Mouse (Mus musculus) right cerebral cortex, postnatal 25 days (tissue): ENCODE measurements at regions not wholly inside any gene's neighbourhood (a gene's known extent, or its start where the extent isn't known, plus 50 kb on each side); places are given as distances from the start of the nearest gene placed in this dataset.

Source experiments
- DNase-seq: peaks from one replicate; pipeline ENCODE4 v3.0.0; 2022

DNA sequence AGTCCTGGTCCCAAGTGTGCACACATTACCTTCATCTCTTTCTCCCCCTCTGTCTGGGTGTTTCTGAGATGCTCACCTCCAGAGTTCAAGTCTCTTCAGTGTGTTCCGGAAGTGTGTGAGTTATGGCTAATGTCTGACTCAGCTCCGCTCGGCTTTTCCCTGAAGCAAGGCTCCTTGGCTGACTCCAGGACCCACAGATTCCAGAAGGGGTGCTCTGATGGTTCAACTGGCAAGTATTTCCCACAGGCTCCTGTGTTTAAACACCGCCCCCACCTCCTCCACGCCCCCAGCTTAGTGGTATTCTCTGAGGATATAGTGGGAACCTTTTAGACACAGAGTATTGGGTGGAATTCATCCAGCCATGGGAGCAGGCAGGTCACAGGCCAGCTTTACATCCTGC, 441.8 kb upstream of the Tbx3 start:
- DNase-seq: no peak

DNA sequence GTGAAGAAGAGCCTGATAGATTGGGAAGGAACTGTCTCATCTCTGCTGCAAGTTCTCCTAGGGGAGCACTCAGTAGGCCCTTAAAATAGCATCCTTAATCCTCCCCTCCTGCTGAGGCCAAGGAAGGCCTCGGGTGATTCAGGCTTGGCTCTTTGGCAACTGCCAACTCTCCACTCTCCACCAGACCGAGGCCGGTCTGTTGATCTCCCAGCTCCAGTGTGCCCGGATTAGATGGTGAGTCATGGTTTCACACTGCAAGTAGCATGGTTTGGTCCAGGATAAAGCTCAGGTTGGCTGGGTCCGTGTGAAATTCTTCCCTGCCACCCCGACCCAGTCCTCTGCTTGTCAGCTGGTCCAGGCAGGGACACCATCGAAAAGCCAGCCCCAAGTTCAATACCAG, 437.5 kb upstream of the Tbx3 start:
- DNase-seq: no peak

DNA sequence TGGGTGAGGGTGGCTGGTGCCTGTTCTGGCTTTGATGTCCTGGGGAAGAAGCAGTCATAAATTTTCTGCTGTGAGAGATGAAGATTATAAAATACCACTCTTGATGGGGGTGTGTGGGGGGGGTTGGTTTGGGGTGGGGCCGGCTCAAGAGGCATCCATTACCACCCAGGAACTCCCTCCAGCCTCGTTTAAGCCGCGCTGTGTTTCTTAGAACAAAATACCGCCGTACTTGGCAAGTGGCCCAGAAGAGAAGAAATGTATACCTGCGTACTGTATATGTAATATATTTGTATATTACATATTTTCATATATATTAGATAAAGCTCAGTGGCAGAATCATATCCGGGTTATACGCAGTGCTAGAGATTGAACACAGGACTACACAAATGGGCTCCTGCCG, 434.6 kb upstream of the Tbx3 start:
- no peak for DNase-seq

DNA sequence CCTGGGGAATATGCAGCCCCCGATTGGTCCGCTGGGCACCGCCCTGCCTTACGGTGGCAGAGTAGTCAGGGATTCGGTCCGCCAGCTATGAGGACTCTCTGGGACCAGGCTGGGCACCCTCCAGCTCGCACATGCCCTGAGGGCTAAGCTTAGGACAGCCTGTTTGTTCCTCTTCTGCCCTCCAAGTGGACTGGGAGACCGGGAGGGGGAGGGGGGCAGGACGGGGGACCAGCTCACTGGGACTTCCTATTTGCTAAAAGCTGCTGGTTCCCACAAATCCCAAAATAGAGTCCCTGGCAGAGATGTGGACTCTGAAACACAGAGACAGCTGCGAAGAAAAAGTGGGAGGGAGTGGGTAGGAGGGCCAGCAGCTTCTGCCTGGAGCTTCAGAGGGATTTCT, 423.6 kb upstream of the Tbx3 start:
- peak; percentile 57 for DNase-seq

DNA sequence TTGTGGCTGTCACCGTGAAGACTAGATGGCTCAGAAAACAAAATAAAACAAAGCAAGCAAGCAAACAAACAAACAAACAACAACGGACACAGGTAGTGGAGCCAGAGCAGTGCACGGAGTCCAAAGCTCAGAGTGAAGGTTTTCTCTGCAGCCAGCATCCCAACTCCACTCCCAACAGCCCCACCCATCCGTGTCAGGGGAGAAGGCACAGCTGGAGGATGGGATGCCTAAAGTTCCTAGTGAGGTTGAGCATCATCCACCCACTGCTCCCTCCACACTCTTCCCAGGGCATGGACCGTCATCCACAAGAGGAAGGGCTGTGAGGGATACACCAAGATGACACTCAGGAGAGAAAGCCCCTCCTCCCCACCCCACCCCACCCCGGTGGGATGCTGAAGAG, 421.8 kb upstream of the Tbx3 start:
- no peak for DNase-seq

DNA sequence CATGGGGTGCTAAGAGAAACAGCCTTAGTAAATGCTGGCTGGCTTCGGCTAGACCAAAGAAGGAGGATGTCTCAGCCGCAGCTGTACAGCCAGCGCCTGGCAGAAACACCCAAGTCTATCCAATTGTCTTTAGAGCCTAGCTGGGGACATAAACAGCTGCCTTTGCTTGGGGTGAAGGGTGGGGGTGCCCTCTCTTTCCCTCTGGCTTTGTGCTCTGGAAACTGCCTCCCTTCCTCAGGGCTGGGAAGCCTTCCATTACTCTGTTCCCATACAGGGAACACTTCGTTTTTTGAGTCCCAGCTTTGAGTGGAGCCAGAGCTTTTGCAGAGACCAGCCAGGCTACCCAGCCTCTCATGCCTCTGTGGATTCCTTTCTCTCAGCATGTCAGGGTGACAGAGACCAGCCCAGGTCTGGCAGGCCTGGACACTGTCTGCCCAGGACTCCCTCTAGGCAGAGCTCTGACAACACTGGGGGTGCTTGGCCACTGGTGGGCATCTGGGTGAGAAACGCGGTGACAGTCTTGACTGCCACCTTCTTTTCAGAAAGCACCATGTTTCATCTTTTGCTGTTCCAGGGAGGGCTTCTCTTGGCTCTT, 421.2 kb upstream of the Tbx3 start:
- DNase-seq: no peak

DNA sequence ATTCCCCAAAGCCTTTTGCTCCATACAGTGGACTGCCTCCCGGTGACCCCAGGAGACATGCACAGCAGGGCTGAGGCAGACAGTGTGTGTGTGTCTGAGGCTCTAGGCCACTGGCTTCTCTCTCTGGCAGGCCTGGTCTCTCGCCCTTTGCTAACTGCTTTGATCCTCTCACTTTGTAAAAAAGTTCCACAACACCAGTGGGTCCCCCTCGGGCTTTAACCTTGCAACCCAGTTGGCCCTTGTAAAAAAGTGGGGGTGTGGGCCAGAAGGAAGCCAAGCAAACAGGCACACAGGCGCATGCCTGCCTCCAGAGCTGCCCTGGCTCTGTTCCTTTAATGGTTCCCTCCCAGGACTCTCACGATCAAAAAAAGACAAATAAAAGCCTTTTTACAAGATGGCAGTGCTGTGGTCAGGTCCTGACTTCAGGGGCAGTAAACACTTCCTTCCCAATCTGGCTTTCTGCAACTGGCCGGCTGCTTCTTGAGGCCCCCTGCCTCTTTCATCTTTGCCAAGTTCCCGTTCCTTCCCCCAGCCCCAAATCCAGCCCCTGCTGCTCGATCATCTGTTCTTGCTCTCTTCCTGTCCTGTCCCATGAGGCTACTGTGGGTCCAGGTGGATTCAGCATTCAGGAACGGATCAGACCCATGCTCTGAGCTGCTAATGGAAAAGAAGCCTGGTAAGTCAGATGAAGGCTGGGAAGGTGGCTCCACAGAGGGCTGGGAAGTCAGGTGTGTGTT, 419.0 kb upstream of the Tbx3 start:
- DNase-seq: no peak

DNA sequence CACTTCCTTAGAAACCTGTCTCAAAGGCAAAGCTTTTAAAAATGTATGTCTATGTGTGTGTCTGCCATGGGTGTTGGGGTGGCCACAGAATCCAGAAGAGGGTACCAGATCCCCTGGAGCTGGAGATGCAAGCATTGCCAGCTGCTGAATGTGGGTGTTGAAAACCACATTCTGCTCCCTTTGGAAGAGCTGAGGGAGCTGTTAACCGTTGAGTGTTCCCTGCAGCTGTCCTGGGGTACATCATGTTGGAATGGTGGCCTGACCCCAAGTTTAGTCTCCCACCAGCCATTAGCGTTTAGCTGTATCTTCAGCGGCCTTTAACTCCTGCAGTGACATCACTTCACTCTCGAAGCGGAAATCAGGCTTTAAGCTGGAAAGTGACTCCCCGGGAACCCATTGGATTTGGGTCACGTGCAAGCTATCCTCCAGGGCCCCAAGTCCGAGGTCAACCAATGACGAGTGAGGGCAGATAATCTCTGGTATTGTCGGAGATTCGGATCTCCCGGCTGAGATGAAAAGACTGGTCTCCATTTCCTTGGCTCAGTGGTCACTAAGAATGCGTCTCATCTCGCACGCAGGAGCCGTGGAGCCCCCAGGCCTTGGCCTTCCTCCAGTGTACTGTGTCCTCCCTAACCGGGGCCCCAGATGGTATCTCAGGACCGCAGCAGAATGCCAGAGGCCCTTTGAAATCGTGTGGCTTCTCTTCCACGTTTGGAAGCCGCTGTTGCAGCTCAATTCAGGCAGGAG, 412.9 kb upstream of the Tbx3 start:
- no peak for DNase-seq

DNA sequence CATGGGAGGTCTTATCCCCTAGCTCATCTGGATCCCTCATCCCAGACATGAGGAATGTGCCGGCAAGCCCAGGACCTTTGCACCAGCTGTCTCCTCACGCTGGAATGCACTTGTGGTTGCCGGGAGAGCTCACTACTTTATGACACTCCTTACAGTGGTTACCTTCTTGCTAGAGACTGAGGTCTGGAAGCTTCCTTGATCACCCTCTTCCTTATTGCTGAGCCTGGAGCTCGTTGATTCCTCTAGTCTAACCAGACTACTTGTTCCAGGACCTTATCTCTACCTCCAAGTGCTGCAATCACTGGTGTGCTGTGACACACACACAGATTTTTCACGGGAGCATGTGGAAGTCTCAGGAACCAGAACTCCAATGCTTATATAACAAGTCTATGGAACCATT, 411.6 kb upstream of the Tbx3 start:
- no peak for DNase-seq

DNA sequence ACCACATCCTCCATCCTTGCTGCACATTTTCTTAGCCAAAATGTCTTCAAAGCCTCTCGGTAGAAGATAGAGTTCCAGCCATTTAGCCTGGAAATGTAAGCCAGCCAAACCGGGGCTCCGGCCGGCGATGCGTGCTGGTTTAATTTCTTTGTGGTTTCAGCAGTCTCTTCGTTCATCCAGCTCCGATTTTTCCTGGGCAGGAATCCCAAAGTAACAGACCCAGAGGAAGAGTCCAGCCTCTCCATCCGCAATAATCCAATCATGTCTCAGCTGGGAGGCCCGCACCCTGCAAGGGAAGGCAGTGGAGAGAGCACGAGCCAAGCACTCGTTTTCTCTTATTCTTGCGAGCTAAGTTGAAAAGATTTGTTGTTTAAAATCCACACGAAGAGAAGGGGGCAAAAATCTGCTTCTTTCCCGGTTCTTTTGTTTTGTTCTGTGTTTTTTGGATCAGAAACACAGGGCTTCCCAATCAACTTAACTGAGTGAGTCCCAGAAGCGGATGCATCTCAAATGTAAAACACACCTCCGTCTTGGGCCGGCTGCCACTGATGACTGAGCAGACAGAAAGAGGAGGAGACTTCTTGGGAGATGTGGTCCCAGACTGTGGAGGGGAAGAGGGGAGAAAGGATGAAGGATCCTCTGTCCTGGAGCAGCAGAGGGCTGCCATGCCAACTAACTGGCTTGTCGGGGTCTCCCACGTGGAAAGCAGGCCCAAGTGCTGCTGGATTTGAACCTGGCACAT, 405.1 kb upstream of the Tbx3 start:
- DNase-seq: peak; percentile 33

DNA sequence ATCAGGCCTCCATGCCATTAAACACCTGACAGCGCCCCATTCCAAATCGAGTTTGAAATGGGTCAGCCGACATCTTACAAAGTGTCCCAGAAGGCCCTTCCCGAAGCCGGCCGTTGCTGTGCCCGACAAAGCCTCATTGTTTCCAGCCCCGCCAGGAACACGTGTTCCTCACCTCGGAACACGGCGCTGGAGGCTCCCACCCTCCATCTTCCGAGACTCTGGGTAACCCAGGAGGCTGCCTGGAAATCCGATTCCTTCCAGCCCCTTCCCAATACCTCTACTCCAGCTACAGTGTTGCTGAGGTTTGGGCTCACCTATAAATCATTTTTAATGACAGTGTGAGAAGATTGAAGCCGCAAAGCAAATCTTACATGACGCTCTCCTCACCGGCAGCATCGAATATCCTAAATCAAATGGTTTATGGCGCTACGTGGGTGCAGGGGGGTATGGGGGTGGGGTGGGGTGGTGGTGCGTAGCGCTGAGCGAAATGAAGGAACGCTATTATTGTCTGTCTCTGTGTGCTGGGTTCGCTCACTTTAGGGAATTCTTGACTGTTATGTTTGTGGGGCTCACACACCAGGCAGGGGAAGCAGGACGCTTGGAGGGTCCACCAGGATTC, 399.1 kb upstream of the Tbx3 start:
- DNase-seq: no peak

DNA sequence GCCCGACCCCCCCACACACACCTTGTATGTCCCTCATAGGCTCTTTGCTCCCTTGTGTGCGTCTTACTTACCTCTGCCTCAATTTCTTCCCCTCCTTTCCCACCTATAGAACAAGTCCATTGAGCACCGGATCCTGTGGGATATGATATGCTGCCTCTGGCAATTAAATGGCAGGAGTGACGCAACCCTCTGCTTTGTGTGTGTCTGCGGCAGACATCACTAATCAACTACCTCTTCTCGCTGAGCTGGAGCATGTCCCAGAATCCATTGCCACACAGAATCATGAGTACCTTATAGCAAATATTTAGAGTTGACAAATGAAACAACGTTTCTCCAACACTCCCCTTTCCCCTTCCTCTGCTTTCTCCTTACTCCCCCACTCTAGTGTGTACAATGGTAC, 397.3 kb upstream of the Tbx3 start:
- no peak for DNase-seq

DNA sequence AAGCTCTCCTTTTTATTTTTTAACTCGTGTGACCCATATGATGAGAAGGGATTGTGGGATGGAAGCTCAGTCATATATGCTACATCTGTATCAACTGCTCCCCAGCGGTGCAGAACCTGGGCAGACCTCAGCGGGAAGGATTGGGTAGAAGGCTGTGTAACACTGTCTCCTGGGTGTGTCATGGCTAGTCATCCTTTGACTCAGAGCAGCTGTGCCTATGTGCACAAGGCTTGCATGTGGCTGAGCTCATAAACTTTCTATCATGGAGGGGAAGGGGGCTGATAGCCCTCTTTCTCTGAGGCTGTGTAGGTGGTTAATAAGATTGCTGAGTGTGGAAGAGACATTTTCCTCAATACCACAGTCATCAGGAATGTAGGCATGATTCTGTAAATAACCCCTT, 396.9 kb upstream of the Tbx3 start:
- DNase-seq: no peak

DNA sequence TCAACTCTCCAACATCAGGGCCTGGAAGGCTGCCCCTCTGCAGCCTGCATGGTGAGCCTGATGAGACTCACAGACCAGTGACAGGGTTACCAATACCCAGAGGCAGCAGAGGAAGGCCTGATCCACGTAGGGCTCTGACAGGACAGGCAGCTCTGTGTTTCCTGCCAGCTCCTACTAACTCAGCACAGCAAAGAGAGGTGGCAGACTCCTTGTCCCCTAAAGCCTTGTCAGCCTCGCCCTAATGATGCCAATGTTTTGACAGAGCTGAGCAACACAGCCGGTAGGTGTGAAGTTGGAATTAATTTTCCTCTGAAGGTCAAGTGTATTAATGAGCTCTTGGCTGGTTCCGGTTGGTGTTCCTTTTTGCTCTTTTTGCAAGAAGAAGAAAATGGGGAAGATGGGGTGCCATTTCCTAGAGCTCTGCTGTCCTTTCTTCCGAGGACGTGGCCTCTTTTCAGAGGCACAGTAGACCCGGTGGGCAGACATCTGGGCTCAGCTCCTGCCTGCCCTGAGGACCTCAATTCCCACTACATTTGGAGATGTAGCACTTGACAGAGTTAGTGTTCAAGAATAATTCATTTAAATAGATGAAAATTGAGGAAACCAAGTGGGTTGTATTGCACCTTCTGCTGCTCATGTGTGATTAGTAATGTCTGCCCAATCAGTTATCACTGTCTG, 395.5 kb upstream of the Tbx3 start:
- DNase-seq: no peak

DNA sequence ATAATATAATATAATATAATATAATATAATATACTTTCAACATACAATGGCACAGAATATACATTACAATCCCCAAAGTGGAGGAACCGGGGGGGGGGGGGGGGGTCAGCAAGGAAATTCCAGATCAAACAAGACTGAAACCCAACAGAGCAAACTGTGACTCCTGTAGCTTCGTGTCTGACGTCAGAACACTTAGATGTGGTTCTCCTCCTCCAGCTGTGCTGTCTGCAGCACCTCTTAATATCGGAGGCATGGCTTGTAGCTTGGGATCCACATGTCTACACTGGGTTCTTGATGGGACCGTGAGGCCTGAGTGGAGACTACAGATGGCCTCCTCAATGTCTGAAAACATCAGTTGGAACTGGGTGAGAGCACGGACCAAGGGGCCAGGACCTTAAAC, 390.3 kb upstream of the Tbx3 start:
- no peak for DNase-seq

DNA sequence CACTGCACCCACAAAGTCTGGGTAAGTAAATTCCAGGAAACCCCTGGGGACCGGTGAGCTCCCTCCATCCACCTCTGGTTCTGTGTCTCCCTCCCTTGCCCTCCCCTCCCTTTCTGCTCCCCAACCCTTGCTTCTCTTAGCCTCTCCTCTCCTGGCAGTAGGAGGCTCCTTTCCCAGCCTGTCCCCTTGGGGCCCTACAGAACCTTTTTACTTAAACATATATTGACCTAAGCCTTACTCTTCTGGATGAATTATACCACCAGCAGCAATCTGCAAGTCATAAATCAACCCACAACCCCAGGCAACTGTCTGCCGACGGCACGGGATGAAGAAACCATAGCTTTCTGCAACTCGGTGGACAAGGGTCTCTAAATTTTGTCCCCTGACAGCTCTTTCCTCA, 380.7 kb upstream of the Tbx3 start:
- DNase-seq: no peak

DNA sequence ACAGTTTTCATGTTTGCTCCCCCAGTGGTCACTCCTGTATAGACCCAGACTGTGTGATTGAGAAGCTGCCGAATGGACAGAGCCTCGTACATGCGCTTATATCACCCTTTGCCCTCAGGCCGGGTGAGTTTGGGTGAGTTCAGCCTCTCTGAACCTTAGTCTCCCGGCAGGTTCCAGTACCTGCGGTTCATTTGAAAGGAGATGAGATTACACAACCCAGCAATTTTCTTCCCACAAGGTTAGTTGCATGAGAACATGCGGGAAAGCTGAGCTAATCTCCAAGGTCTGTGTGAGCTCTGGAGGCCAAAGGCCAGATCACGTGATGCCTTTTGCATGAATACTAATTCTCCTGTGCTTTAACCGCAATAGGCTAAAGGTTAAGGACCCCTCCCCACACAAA, 378.1 kb upstream of the Tbx3 start:
- no peak for DNase-seq

DNA sequence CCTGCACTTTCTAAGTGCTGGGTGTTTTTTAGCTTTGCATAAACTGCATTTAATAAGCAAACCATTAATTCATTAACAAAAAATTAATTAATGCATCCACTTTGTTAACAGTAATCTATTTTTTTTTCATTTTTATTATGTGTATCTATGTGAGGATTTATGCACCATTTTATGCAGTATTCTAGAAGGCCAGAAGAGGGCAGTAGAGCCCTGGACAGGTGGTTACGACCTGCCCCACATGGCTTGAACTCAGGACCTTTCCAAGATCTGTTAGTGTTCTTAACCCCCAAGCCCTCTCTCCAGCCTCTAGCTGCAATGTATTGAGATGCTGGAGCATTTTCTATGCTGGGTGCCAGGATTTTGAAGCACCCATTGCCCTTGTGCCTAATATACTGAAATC, 377.6 kb upstream of the Tbx3 start:
- DNase-seq: no peak

DNA sequence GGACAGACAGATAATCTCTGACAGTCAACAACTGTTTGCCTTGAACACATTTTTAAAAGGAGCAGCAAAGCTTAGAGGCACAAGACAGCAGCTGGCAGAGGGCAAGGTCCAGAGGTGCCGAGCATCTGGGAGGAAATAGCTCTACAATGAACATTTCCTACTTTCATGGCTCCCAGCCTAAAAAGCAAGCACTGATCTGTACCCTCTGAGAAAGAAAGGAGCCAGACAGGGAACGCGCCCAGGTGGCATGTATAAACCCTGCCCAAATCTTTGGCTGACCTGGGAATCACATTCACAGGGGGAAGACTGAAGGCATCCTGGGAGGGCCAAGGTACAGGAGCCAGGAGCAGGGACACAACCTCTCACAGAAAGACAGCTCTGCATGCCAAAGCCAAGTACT, 371.2 kb upstream of the Tbx3 start:
- no peak for DNase-seq

DNA sequence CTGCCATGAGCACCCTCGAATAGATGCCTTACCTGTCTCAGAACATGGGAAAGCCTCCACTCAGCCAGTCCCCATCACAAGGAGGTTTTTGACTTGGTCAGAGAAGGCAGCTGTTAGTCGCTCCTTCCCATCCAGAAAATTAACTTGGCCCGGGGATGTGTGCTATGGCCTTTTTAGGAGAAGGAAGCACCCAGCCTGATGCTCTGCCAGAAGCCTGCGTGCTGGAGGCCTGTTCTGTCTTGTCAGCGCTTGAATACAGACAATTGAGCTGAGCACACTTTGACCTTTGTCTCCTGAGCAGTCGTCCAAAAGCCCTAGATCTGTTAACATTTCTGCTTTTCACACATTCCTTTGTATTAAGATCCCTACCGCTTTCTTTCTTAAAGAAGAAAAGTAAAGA, 370.4 kb upstream of the Tbx3 start:
- DNase-seq: no peak

DNA sequence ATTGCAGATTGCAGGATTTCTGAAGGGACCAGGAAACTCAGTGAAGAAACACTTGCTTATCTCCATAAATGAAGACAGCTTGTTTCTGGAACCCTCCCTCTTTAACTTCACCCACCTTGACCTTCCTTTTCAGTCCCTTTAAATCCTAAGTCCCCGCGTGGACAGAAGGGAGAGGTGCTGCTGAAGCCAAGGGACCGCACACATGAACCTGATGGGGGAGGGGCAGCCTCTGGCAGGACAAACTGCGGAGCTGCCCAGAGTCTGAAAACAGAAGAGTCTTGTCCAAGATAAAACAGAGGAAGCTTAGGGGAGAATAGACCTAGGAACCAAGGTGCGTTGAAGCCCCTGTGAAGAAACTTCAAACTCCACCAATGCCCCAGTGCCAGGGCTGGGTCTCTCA, 368.9 kb upstream of the Tbx3 start:
- DNase-seq: no peak

DNA sequence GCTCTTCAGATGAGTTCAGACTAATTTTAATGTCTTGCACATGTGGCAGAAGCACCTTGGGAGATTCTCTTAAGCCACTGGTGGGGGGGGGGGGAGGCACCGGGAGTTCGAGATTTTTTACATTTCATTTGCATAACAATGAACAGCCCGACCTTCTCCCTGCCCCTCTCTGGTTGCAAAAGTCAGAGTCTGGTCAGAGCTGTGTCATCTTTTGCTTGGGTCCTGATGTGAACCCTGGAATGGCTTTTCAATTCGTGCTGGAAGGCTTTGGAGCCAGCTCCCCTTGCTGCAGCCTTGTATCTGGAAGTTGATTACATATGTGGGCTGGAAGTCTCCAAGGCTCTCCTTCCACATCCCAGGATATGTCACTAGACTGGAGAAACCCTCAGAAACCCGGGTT, 365.7 kb upstream of the Tbx3 start:
- DNase-seq: no peak

DNA sequence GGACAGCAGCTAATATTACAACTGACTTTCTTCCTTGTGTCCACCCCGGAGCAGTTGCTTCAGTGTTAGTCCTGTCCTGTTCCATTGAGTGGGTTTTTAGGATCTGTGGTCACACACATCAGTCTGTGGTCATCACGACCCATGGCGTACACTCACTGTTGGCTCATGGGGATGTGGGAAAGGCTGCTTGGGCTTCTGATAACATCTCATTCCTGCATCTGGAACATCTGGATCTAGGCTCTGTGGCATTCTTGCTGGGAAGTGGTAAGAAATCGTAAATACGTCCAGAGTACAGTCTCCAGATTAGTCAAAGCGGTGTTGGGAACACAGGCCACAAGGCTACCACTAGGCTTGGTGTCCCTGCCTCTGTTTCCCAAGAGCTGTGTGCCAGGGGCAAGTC, 362.7 kb upstream of the Tbx3 start:
- no peak for DNase-seq
